Comparison of ENCODE assay signal across 8 mouse cellular contexts in genomic region chrX:163760617-163761434, GRCm38 (mm10). TPM values are rescaled to one million over a fixed set of nuclear protein-coding genes. Genes with fewer than 3 reads are reported as not detected.
DNase-seq lines count a peak whose midpoint lies in the region; ATAC-seq and TF ChIP-seq lines count a peak whose summit lies in the region.

Gene Rnf138rt1 (minus strand): TSS chrX:163761329.

- no peak for TF ChIP-seq CTCF in E14TG2a.4 (conservative IDR thresholded peaks at IDR 0.05; ENCODE audit: low read length)

- H3K9me3 ChIP-seq in E14TG2a.4 (ENCODE audit: low read length) = no peaks in the 10 kb centered on the region
- H3K9me3 ChIP-seq in stomach, embryonic 14.5 days (ENCODE audit: control insufficient read depth, low read depth, low read length) = no peaks in the 10 kb centered on the region

- no peak within 1 kb of the TSS for H3K27ac ChIP-seq in stomach, embryonic 14.5 days (ENCODE audit: low read length)

- no peak within 1 kb of the TSS for H3K9ac ChIP-seq in stomach, embryonic 14.5 days (replicated peaks; ENCODE audit: low read depth, low read length)

- peak within 1 kb of the TSS; percentile 53 for H3K4me2 ChIP-seq in stomach, embryonic 14.5 days (replicated peaks; ENCODE audit: low read depth, low read length)

- ATAC-seq in megakaryocyte-erythroid progenitor cell, adult 5-6 weeks (replicated peaks; ENCODE audit: low FRiP score, low TSS enrichment, poor library complexity, severe bottlenecking) = peak; percentile 59; the same call in 1 of the 2 replicates
- ATAC-seq in stomach, embryonic 14.5 days (ENCODE audit: insufficient number of reproducible peaks, insufficient read depth, low FRiP score, low read depth) = 0 out of 2 replicates have a peak, but pooled peaks have one; percentile 23

- intact Hi-C loops in heart, postnatal 14 days (cut with DNase I) = no loop called here

- H3K4me1 ChIP-seq in E14TG2a.4 (replicated peaks; ENCODE audit: low read depth, low read length) = no peaks in the 10 kb centered on the region
- H3K4me1 ChIP-seq in stomach, embryonic 14.5 days (ENCODE audit: control insufficient read depth, insufficient read depth, low read length) = no peaks in the 10 kb centered on the region

- H3K4me3 ChIP-seq in E14TG2a.4 (replicated peaks; ENCODE audit: low read length) = peak within 1 kb of the TSS; percentile 51
- peak within 1 kb of the TSS; percentile 25 for H3K4me3 ChIP-seq in stomach, embryonic 14.5 days (ENCODE audit: low read depth, low read length)

- H3K27me3 ChIP-seq in E14TG2a.4 (ENCODE audit: insufficient read depth, low read length) = peaks cover 11% of the 10 kb centered on the region
- no peaks in the 10 kb centered on the region for H3K27me3 ChIP-seq in stomach, embryonic 14.5 days (ENCODE audit: control insufficient read depth, insufficient read depth, low read length)

- no peaks in the 10 kb centered on the region for H3K36me3 ChIP-seq in E14TG2a.4 (ENCODE audit: insufficient read depth, low read length)
- no peaks in the 10 kb centered on the region for H3K36me3 ChIP-seq in stomach, embryonic 14.5 days (ENCODE audit: control insufficient read depth, insufficient read depth, low read length)

- DNase-seq in adrenal gland, adult 2 months = peak; percentile 61
- peak; percentile 46 for DNase-seq in embryo, embryonic 9.5 days (ENCODE audit: extremely low spot score)
- DNase-seq in heart, postnatal 14 days = peak; percentile 3 to 10
- peak; percentile 7 to 16 for DNase-seq in layer of hippocampus, postnatal 10 days (ENCODE audit: low spot score in 2 of 2)
- DNase-seq in thymus, adult 18-20 months = no peak

- WGBS in stomach, embryonic 14.5 days = 26% methylated on average over 42 of the region's 42 CpGs

RNA-seq across cellular contexts. Expression of gene Rnf138rt1, which starts in this region (rescaled TPM):
- under 1 TPM; 0.66 to 0.72 TPM for total RNA-seq in adrenal gland, adult 2 months (2021)
- polyA plus RNA-seq in adrenal gland, adult 2 months (2012; rRNA removed) = 0.35 and 0.49 TPM in 2 replicates
- total RNA-seq in heart, postnatal 14 days (2021) = not detected
- 1 to 10 TPM; 1.6 to 2.0 TPM for total RNA-seq in layer of hippocampus, postnatal 10 days (2021)
- total RNA-seq in megakaryocyte-erythroid progenitor cell, adult 5-6 weeks (2014; fragmentation: Nextera tagmentation) = not detected in 2 replicates
- total RNA-seq in megakaryocyte-erythroid progenitor cell, adult 5-6 weeks (2017) = not detected in 2 replicates
- polyA plus RNA-seq in stomach, embryonic 14.5 days (2014; fragmentation: Nextera tagmentation; extraction: Ambion mirVana) = 0.28 and 0.42 TPM in 2 replicates

Comparison
In these comparisons a context has a peak if more than half of its experiments do, and no peak if none do; other contexts are left out.
1. Peak in DNase-seq in adrenal gland, adult 2 months; RNA of the gene not detected or under 1 TPM.
2. Peak in DNase-seq in heart, postnatal 14 days; RNA of the gene not detected or under 1 TPM.
3. Peak in ATAC-seq in megakaryocyte-erythroid progenitor cell, adult 5-6 weeks; RNA of the gene not detected or under 1 TPM.
4. Peak in ATAC-seq, H3K4me3 ChIP-seq and H3K4me2 ChIP-seq in stomach, embryonic 14.5 days; RNA of the gene not detected or under 1 TPM.
5. DNase-seq: peak in embryo, embryonic 9.5 days (single experiment) and layer of hippocampus, postnatal 10 days (2 of 2); none in thymus, adult 18-20 months (0 of 2).